Mouse (Mus musculus): Measurements from ENCODE around the gene Dcaf15. TPM values are rescaled to one million over a fixed set of nuclear protein-coding genes. Genes with fewer than 3 reads are reported as not detected.

The Dcaf15 gene
- polyA plus RNA-seq, 2 experiments = 2.5 to 16.8 TPM

GRCm38 (mm10) chr8:84130806-84131205 is 26.2 kb upstream of the Dcaf15 start:
- H3K9ac ChIP-seq (replicated peaks) = no peak overlapping the region
- no peaks in the 10 kb centered on the region for H3K9me3 ChIP-seq (ENCODE audit: control insufficient read depth, low read length)
- ATAC-seq (ENCODE audit: insufficient read depth) = no peak
- H3K4me3 ChIP-seq (ENCODE audit: insufficient read depth in 1 of 2, low read depth in 2 of 2, low read length in 2 of 2) = no peak overlapping the region
- WGBS (ENCODE audit: insufficient replicate concordance) = 65% methylated on average over 30 of the region's 30 CpGs
- H3K27me3 ChIP-seq (ENCODE audit: control insufficient read depth, insufficient read depth, low read length) = no peaks in the 10 kb centered on the region
- TF ChIP-seq EP300 (IDR thresholded peaks at IDR 0.05; ENCODE audit: low read depth) (no peak), CTCF (IDR thresholded peaks at IDR 0.05; ENCODE audit: low read depth) (no peak)
- H3K4me1 ChIP-seq (replicated peaks; ENCODE audit: control insufficient read depth in 2 of 2, insufficient read depth in 2 of 2, low read length in 1 of 2) = no peaks in the 10 kb centered on the region
- H3K36me3 ChIP-seq (replicated peaks; ENCODE audit: control insufficient read depth, insufficient read depth, low read depth) = no peaks in the 10 kb centered on the region; the same call in 1 of the 2 replicates
- no peak overlapping the region for H3K27ac ChIP-seq
- H3K4me2 ChIP-seq (ENCODE audit: low read depth) = no peak overlapping the region
- DNase-seq (ENCODE audit: low read depth in 3 of 3, low spot score in 3 of 3) = no peak

- no peak overlapping the region for H3K4me2 ChIP-seq (ENCODE audit: low read depth)
- DNase-seq (ENCODE audit: low read depth in 3 of 3, low spot score in 3 of 3) (no peak), ATAC-seq (ENCODE audit: insufficient read depth) (no peak)
- H3K4me3 ChIP-seq (ENCODE audit: insufficient read depth in 1 of 2, low read depth in 2 of 2, low read length in 2 of 2) = no peak overlapping the region
- TF ChIP-seq EP300 (IDR thresholded peaks at IDR 0.05; ENCODE audit: low read depth) (no peak), CTCF (IDR thresholded peaks at IDR 0.05; ENCODE audit: low read depth) (no peak)
- H3K27me3 ChIP-seq (ENCODE audit: control insufficient read depth, insufficient read depth, low read length) = no peaks in the 10 kb centered on the region
- H3K4me1 ChIP-seq (replicated peaks; ENCODE audit: control insufficient read depth in 2 of 2, insufficient read depth in 2 of 2, low read length in 1 of 2) = no peaks in the 10 kb centered on the region
- H3K36me3 ChIP-seq (replicated peaks; ENCODE audit: control insufficient read depth, insufficient read depth, low read depth) = no peaks in the 10 kb centered on the region
- WGBS (ENCODE audit: insufficient replicate concordance) = 38% methylated on average over 8 of the region's 8 CpGs
- H3K9me3 ChIP-seq (ENCODE audit: control insufficient read depth, low read length) = no peaks in the 10 kb centered on the region
- H3K9ac ChIP-seq (replicated peaks) = no peak overlapping the region
- H3K27ac ChIP-seq = no peak overlapping the region
Measured at GRCm38 (mm10) chr8:84128277-84128676, 23.7 kb upstream of the Dcaf15 start.

GRCm38 (mm10) chr8:84127202-84127901 is 22.8 kb upstream of the Dcaf15 start:
- TF ChIP-seq CTCF (IDR thresholded peaks at IDR 0.05; ENCODE audit: low read depth) (no peak), EP300 (IDR thresholded peaks at IDR 0.05; ENCODE audit: low read depth) (no peak)
- Histone ChIP-seq H3K36me3 (replicated peaks; ENCODE audit: control insufficient read depth, insufficient read depth, low read depth) (no peaks in the 10 kb centered on the region), H3K4me3 (ENCODE audit: insufficient read depth in 1 of 2, low read depth in 2 of 2, low read length in 2 of 2) (no peak overlapping the region), H3K9me3 (ENCODE audit: control insufficient read depth, low read length) (no peaks in the 10 kb centered on the region), H3K4me2 (ENCODE audit: low read depth) (no peak overlapping the region), H3K4me1 (replicated peaks; ENCODE audit: control insufficient read depth in 2 of 2, insufficient read depth in 2 of 2, low read length in 1 of 2) (no peaks in the 10 kb centered on the region), H3K9ac (replicated peaks) (no peak overlapping the region), H3K27me3 (ENCODE audit: control insufficient read depth, insufficient read depth, low read length) (no peaks in the 10 kb centered on the region), H3K27ac (no peak overlapping the region)
- DNase-seq (ENCODE audit: low read depth in 3 of 3, low spot score in 3 of 3) (no peak), ATAC-seq (ENCODE audit: insufficient read depth) (no peak)
- 36% methylated on average over 17 of the region's 17 CpGs for WGBS (ENCODE audit: insufficient replicate concordance)

GRCm38 (mm10) chr8:84126742-84127141 is 22.2 kb upstream of the Dcaf15 start:
- no peak for ATAC-seq (ENCODE audit: insufficient read depth)
- no peak overlapping the region for H3K4me2 ChIP-seq (ENCODE audit: low read depth)

GRCm38 (mm10) chr8:84125656-84126055 is 21.1 kb upstream of the Dcaf15 start, which contains the start of gene Podnl1:
Gene Podnl1 (plus strand): TSS chr8:84125989.
- no peaks in the 10 kb centered on the region for H3K27me3 ChIP-seq (ENCODE audit: control insufficient read depth, insufficient read depth, low read length)
- 54% methylated on average over 9 of the region's 9 CpGs for whole genome bisulfite sequencing (ENCODE audit: insufficient replicate concordance)
- H3K9ac ChIP-seq (replicated peaks) = no peak within 1 kb of the TSS
- H3K36me3 ChIP-seq (replicated peaks; ENCODE audit: control insufficient read depth, insufficient read depth, low read depth) = no peaks in the 10 kb centered on the region
- no peak for DNase-seq (ENCODE audit: low read depth in 3 of 3, low spot score in 3 of 3)
- no peaks in the 10 kb centered on the region for H3K9me3 ChIP-seq (ENCODE audit: control insufficient read depth, low read length)
- no peak within 1 kb of the TSS for H3K4me2 ChIP-seq (ENCODE audit: low read depth)
- no peak for TF ChIP-seq CTCF (IDR thresholded peaks at IDR 0.05; ENCODE audit: low read depth)
- no peak for TF ChIP-seq EP300 (IDR thresholded peaks at IDR 0.05; ENCODE audit: low read depth)
- no peaks in the 10 kb centered on the region for H3K4me1 ChIP-seq (replicated peaks; ENCODE audit: control insufficient read depth in 2 of 2, insufficient read depth in 2 of 2, low read length in 1 of 2)
- no peak within 1 kb of the TSS for H3K27ac ChIP-seq
- no peak for ATAC-seq (ENCODE audit: insufficient read depth)
- no peak within 1 kb of the TSS for H3K4me3 ChIP-seq (ENCODE audit: insufficient read depth in 1 of 2, low read depth in 2 of 2, low read length in 2 of 2)

More at GRCm38 (mm10) chr8:84126742-84127141, 22.2 kb upstream of the Dcaf15 start:
- no peak overlapping the region for H3K9ac ChIP-seq (replicated peaks)
- no peak overlapping the region for H3K27ac ChIP-seq
- no peaks in the 10 kb centered on the region for H3K36me3 ChIP-seq (replicated peaks; ENCODE audit: control insufficient read depth, insufficient read depth, low read depth)
- H3K9me3 ChIP-seq (ENCODE audit: control insufficient read depth, low read length) = no peaks in the 10 kb centered on the region
- TF ChIP-seq EP300 (IDR thresholded peaks at IDR 0.05; ENCODE audit: low read depth) (no peak), CTCF (IDR thresholded peaks at IDR 0.05; ENCODE audit: low read depth) (no peak)
- no peaks in the 10 kb centered on the region for H3K27me3 ChIP-seq (ENCODE audit: control insufficient read depth, insufficient read depth, low read length)
- 42% methylated on average over 2 of the region's 2 CpGs for WGBS (ENCODE audit: insufficient replicate concordance)
- DNase-seq (ENCODE audit: low read depth in 3 of 3, low spot score in 3 of 3) = no peak
- H3K4me3 ChIP-seq (ENCODE audit: insufficient read depth in 1 of 2, low read depth in 2 of 2, low read length in 2 of 2) = no peak overlapping the region
- no peaks in the 10 kb centered on the region for H3K4me1 ChIP-seq (replicated peaks; ENCODE audit: control insufficient read depth in 2 of 2, insufficient read depth in 2 of 2, low read length in 1 of 2)
